Mouse (Mus musculus) embryonic facial prominence, embryonic 11.5 days (tissue): ENCODE measurements around the gene Rasgef1b. TPM values are rescaled to one million over a fixed set of nuclear protein-coding genes. Genes with fewer than 3 reads are reported as not detected.

ENCODE experiments used
- ATAC-seq: fragments of 200-750 bp; cut with Nextera tagmentation; replicated peaks from 2 replicates; pipeline ENCODE4 v1.8.0; 2017; ENCODE audit warnings: low read depth; ENCODE audit not compliant: insufficient number of reproducible peaks, low FRiP score, low TSS enrichment
- DNase-seq: peaks from one replicate; pipeline ENCODE4 v3.0.0-alpha.2; 2015; ENCODE audit warnings: low spot score
- H3K27ac ChIP-seq: fragments of 300-500 bp; sonication (generic); replicated peaks from 2 replicates; pipeline ENCODE4 v1.5.1; 2014; ENCODE audit warnings: mild to moderate bottlenecking, low read depth, low read length, control low read depth
- H3K27me3 ChIP-seq: fragments of 300-500 bp; sonication (generic); 2 replicates; pipeline ENCODE4 v1.6.1; 2014; ENCODE audit warnings: mild to moderate bottlenecking, low read length, moderate library complexity, mixed read lengths; ENCODE audit not compliant: control insufficient read depth, insufficient read depth
- H3K36me3 ChIP-seq: fragments of 300-500 bp; sonication (generic); replicated peaks from 2 replicates; pipeline ENCODE4 v1.6.1; 2014; ENCODE audit warnings: low read depth, mild to moderate bottlenecking, low read length, moderate library complexity, mixed read lengths; ENCODE audit not compliant: control insufficient read depth, insufficient read depth
- H3K4me1 ChIP-seq: fragments of 300-500 bp; sonication (generic); 2 replicates; pipeline ENCODE4 v1.6.1; 2014; ENCODE audit warnings: low read length, mixed read lengths; ENCODE audit not compliant: control insufficient read depth, insufficient read depth
- H3K4me2 ChIP-seq: fragments of 300-500 bp; sonication (generic); 2 replicates; pipeline ENCODE4 v1.6.1; 2014; ENCODE audit warnings: low read depth, mild to moderate bottlenecking, control low read depth, low read length, moderate library complexity
- H3K4me3 ChIP-seq: fragments of 300-500 bp; sonication (generic); 2 replicates; pipeline ENCODE4 v1.5.1; 2014; ENCODE audit warnings: low read depth, low read length, control low read depth
- H3K9ac ChIP-seq: fragments of 300-500 bp; sonication (generic); replicated peaks from 2 replicates; pipeline ENCODE4 v1.6.1; 2014; ENCODE audit warnings: mild to moderate bottlenecking, control low read depth, low read length
- H3K9me3 ChIP-seq: fragments of 300-500 bp; sonication (generic); replicated peaks from 2 replicates; pipeline ENCODE4 v1.6.1; 2016; ENCODE audit warnings: mild to moderate bottlenecking, low read length, inconsistent platforms, mixed read lengths; ENCODE audit not compliant: control insufficient read depth
- WGBS: fragments of 180-500 bp; shearing (Covaris S2); extraction: QIAGEN DNeasy Blood & Tissue Kit; methylation state at CpG from one replicate; pipeline ENCODE4 v1.1.7; 2014; 5-methylcytosine and 5-hydroxymethylcytosine counted together
- polyA plus RNA-seq: library from polyadenylated mRNA; unstranded; fragments of >200 nt; fragmentation: Nextera tagmentation; extraction: Ambion mirVana; gene quantifications from 2 replicates; pipeline ENCODE4 v1.2.1, GENCODE M21; 2014

Rasgef1b gene
- polyA plus RNA-seq, 1 experiment from 2014 or later: 14.2 TPM

- no peak for ATAC-seq
- Histone ChIP-seq H3K4me3 (no peak overlapping the region), H3K9me3 (no peaks in the 10 kb centered on the region), H3K9ac (no peak overlapping the region), H3K27me3 (no peaks in the 10 kb centered on the region), H3K36me3 (no peaks in the 10 kb centered on the region), H3K4me2 (no peak overlapping the region), H3K4me1 (no peaks in the 10 kb centered on the region), H3K27ac (no peak overlapping the region)
- 83% methylated on average over 4 of the region's 4 CpGs for WGBS
- DNase-seq: no peak
Measured at GRCm38 (mm10) chr5:99521411-99521810, 207.5 kb downstream of the Rasgef1b start.

GRCm38 (mm10) chr5:99519556-99519955 is 209.3 kb downstream of the Rasgef1b start:
- WGBS: 82% methylated on average over 2 of the region's 2 CpGs
- no peak overlapping the region for H3K9ac ChIP-seq

GRCm38 (mm10) chr5:99519023-99519422 is 209.8 kb downstream of the Rasgef1b start:
- Histone ChIP-seq H3K4me1 (no peaks in the 10 kb centered on the region), H3K9me3 (no peaks in the 10 kb centered on the region), H3K4me3 (no peak overlapping the region), H3K9ac (no peak overlapping the region), H3K27me3 (no peaks in the 10 kb centered on the region), H3K36me3 (no peaks in the 10 kb centered on the region), H3K27ac (no peak overlapping the region), H3K4me2 (no peak overlapping the region)
- no peak for DNase-seq
- 71% methylated on average over 4 of the region's 4 CpGs for WGBS
- no peak for ATAC-seq

More at GRCm38 (mm10) chr5:99519556-99519955, 209.3 kb downstream of the Rasgef1b start:
- Histone ChIP-seq H3K4me2 (no peak overlapping the region), H3K4me3 (no peak overlapping the region), H3K4me1 (no peaks in the 10 kb centered on the region), H3K27me3 (no peaks in the 10 kb centered on the region), H3K36me3 (no peaks in the 10 kb centered on the region), H3K9me3 (no peaks in the 10 kb centered on the region), H3K27ac (no peak overlapping the region)
- DNase-seq (no peak), ATAC-seq (no peak)

GRCm38 (mm10) chr5:99516207-99516606 is 212.7 kb downstream of the Rasgef1b start:
- Histone ChIP-seq H3K27ac (no peak overlapping the region), H3K4me3 (no peak overlapping the region), H3K9me3 (no peaks in the 10 kb centered on the region), H3K36me3 (no peaks in the 10 kb centered on the region), H3K4me2 (no peak overlapping the region), H3K4me1 (no peaks in the 10 kb centered on the region), H3K9ac (no peak overlapping the region), H3K27me3 (no peaks in the 10 kb centered on the region)
- 92% methylated on average over 5 of the region's 5 CpGs for WGBS
- no peak for ATAC-seq
- DNase-seq: no peak

GRCm38 (mm10) chr5:99515764-99516163 is 213.1 kb downstream of the Rasgef1b start:
- WGBS: 85% methylated on average over 4 of the region's 4 CpGs
- Histone ChIP-seq H3K4me3 (no peak overlapping the region), H3K27ac (no peak overlapping the region), H3K27me3 (no peaks in the 10 kb centered on the region), H3K4me1 (no peaks in the 10 kb centered on the region), H3K9me3 (no peaks in the 10 kb centered on the region), H3K9ac (no peak overlapping the region), H3K36me3 (no peaks in the 10 kb centered on the region), H3K4me2 (no peak overlapping the region)
- no peak for DNase-seq
- ATAC-seq: no peak

GRCm38 (mm10) chr5:99513209-99513880 is 215.5 kb downstream of the Rasgef1b start:
- DNase-seq (no peak), ATAC-seq (no peak)
- WGBS: 57% methylated on average over 9 of the region's 9 CpGs

GRCm38 (mm10) chr5:99511081-99511480 is 217.8 kb downstream of the Rasgef1b start:
- no peak overlapping the region for H3K27ac ChIP-seq
- ATAC-seq (no peak), DNase-seq (peak; percentile 38)
- 16% methylated on average over 11 of the region's 11 CpGs for WGBS
- no peaks in the 10 kb centered on the region for H3K4me1 ChIP-seq
- H3K4me2 ChIP-seq: no peak overlapping the region
- no peak overlapping the region for H3K9ac ChIP-seq
- H3K4me3 ChIP-seq: no peak overlapping the region
- H3K36me3 ChIP-seq: no peaks in the 10 kb centered on the region
- H3K9me3 ChIP-seq: no peaks in the 10 kb centered on the region
- no peaks in the 10 kb centered on the region for H3K27me3 ChIP-seq

More at GRCm38 (mm10) chr5:99513209-99513880, 215.5 kb downstream of the Rasgef1b start:
- H3K4me3 ChIP-seq: no peak overlapping the region
- no peak overlapping the region for H3K27ac ChIP-seq
- no peaks in the 10 kb centered on the region for H3K4me1 ChIP-seq
- no peaks in the 10 kb centered on the region for H3K9me3 ChIP-seq
- no peaks in the 10 kb centered on the region for H3K36me3 ChIP-seq
- no peak overlapping the region for H3K9ac ChIP-seq
- no peaks in the 10 kb centered on the region for H3K27me3 ChIP-seq
- no peak overlapping the region for H3K4me2 ChIP-seq

- ATAC-seq (no peak), DNase-seq (no peak)
- H3K4me2 ChIP-seq: no peak overlapping the region
- H3K9me3 ChIP-seq: no peaks in the 10 kb centered on the region
- H3K9ac ChIP-seq: no peak overlapping the region
- no peaks in the 10 kb centered on the region for H3K36me3 ChIP-seq
- no peaks in the 10 kb centered on the region for H3K27me3 ChIP-seq
- 85% methylated on average over 7 of the region's 7 CpGs for WGBS
- no peak overlapping the region for H3K4me3 ChIP-seq
- no peaks in the 10 kb centered on the region for H3K4me1 ChIP-seq
- no peak overlapping the region for H3K27ac ChIP-seq
Measured at GRCm38 (mm10) chr5:99506109-99506508, 222.8 kb downstream of the Rasgef1b start.
